Mouse (Mus musculus): Measurements from ENCODE around the gene Casd1. TPM values are rescaled to one million over a fixed set of nuclear protein-coding genes. Genes with fewer than 3 reads are reported as not detected.

The Casd1 gene
- total RNA-seq (2017): 28.5 and 36.2 TPM in 2 replicates

- peak; percentile 87 for ATAC-seq (ENCODE audit: extremely low read depth, insufficient number of reproducible peaks, low FRiP score, poor library complexity, severe bottlenecking)
These were observed at the start of gene Casd1 for GRCm38 (mm10) chr6:4600658-4601296. Casd1 (plus strand) TSS chr6:4600839.

GRCm38 (mm10) chr6:4555366-4555765 is 45.3 kb upstream of the Casd1 start:
- no peak for ATAC-seq (ENCODE audit: extremely low read depth, insufficient number of reproducible peaks, low FRiP score, poor library complexity, severe bottlenecking)

- ATAC-seq (ENCODE audit: extremely low read depth, insufficient number of reproducible peaks, low FRiP score, poor library complexity, severe bottlenecking): no peak
These were observed 43.6 kb upstream of the Casd1 start for GRCm38 (mm10) chr6:4557086-4557485.

- 0 out of 2 replicates have a peak, but pooled peaks have one; percentile 41 for ATAC-seq (ENCODE audit: extremely low read depth, insufficient number of reproducible peaks, low FRiP score, poor library complexity, severe bottlenecking)
These were observed 43.0 kb upstream of the Casd1 start for GRCm38 (mm10) chr6:4557678-4558077.

GRCm38 (mm10) chr6:4561156-4561555 is 39.5 kb upstream of the Casd1 start:
- no peak for ATAC-seq (ENCODE audit: extremely low read depth, insufficient number of reproducible peaks, low FRiP score, poor library complexity, severe bottlenecking)

GRCm38 (mm10) chr6:4561621-4562020 is 39.0 kb upstream of the Casd1 start:
- ATAC-seq (ENCODE audit: extremely low read depth, insufficient number of reproducible peaks, low FRiP score, poor library complexity, severe bottlenecking): no peak

- no peak for ATAC-seq (ENCODE audit: extremely low read depth, insufficient number of reproducible peaks, low FRiP score, poor library complexity, severe bottlenecking)
These were observed 38.2 kb upstream of the Casd1 start for GRCm38 (mm10) chr6:4562401-4562800.

GRCm38 (mm10) chr6:4563477-4563876 is 37.2 kb upstream of the Casd1 start:
- no peak for ATAC-seq (ENCODE audit: extremely low read depth, insufficient number of reproducible peaks, low FRiP score, poor library complexity, severe bottlenecking)

GRCm38 (mm10) chr6:4570412-4570811 is 30.2 kb upstream of the Casd1 start:
- ATAC-seq (ENCODE audit: extremely low read depth, insufficient number of reproducible peaks, low FRiP score, poor library complexity, severe bottlenecking): no peak

GRCm38 (mm10) chr6:4577756-4578155 is 22.9 kb upstream of the Casd1 start:
- ATAC-seq (ENCODE audit: extremely low read depth, insufficient number of reproducible peaks, low FRiP score, poor library complexity, severe bottlenecking): no peak

GRCm38 (mm10) chr6:4578343-4578742 is 22.3 kb upstream of the Casd1 start:
- ATAC-seq (ENCODE audit: extremely low read depth, insufficient number of reproducible peaks, low FRiP score, poor library complexity, severe bottlenecking): no peak

GRCm38 (mm10) chr6:4579620-4580019 is 21.0 kb upstream of the Casd1 start:
- ATAC-seq (ENCODE audit: extremely low read depth, insufficient number of reproducible peaks, low FRiP score, poor library complexity, severe bottlenecking): no peak

GRCm38 (mm10) chr6:4583485-4583884 is 17.2 kb upstream of the Casd1 start:
- no peak for ATAC-seq (ENCODE audit: extremely low read depth, insufficient number of reproducible peaks, low FRiP score, poor library complexity, severe bottlenecking)

GRCm38 (mm10) chr6:4587946-4588345 is 12.7 kb upstream of the Casd1 start:
- peak; percentile 92 for ATAC-seq (ENCODE audit: extremely low read depth, insufficient number of reproducible peaks, low FRiP score, poor library complexity, severe bottlenecking)

- no peak for ATAC-seq (ENCODE audit: extremely low read depth, insufficient number of reproducible peaks, low FRiP score, poor library complexity, severe bottlenecking)
These were observed 11.9 kb upstream of the Casd1 start for GRCm38 (mm10) chr6:4588722-4589121.

GRCm38 (mm10) chr6:4590089-4590488 is 10.6 kb upstream of the Casd1 start:
- no peak; the same call in 1 of the 2 replicates for ATAC-seq (ENCODE audit: extremely low read depth, insufficient number of reproducible peaks, low FRiP score, poor library complexity, severe bottlenecking)

GRCm38 (mm10) chr6:4597711-4598110 is 2.9 kb upstream of the Casd1 start:
- ATAC-seq (ENCODE audit: extremely low read depth, insufficient number of reproducible peaks, low FRiP score, poor library complexity, severe bottlenecking): no peak

- ATAC-seq (ENCODE audit: extremely low read depth, insufficient number of reproducible peaks, low FRiP score, poor library complexity, severe bottlenecking): peak; percentile 14; the same call in 1 of the 2 replicates
These were observed 468 bp upstream of the Casd1 start for GRCm38 (mm10) chr6:4600085-4600657.

GRCm38 (mm10) chr6:4601297-4601931 is 775 bp downstream of the Casd1 start:
- no peak for ATAC-seq (ENCODE audit: extremely low read depth, insufficient number of reproducible peaks, low FRiP score, poor library complexity, severe bottlenecking)

- no peak for ATAC-seq (ENCODE audit: extremely low read depth, insufficient number of reproducible peaks, low FRiP score, poor library complexity, severe bottlenecking)
These were observed 1.4 kb downstream of the Casd1 start for GRCm38 (mm10) chr6:4602012-4602411.

All from neutrophil, adult 5-6 weeks (primary cell).